Mouse (Mus musculus) brain, embryonic 14.5 days (tissue): ENCODE data around the gene Ppp4c.

ENCODE experiments used
- CTCF ChIP-seq: fragments of 200-500 bp; IDR thresholded peaks from 2 replicates; pipeline ENCODE4 v1.5.1; 2012; ENCODE audit warnings: inconsistent platforms, mild to moderate bottlenecking, moderate library complexity, borderline replicate concordance; ENCODE audit not compliant: insufficient read depth, insufficient read length; ENCODE audit errors: extremely low read depth
- POLR2A ChIP-seq: fragments of 200-500 bp; IDR thresholded peaks from 2 replicates; pipeline ENCODE4 v1.6.1; 2012; ENCODE audit warnings: mild to moderate bottlenecking, inconsistent platforms, borderline replicate concordance; ENCODE audit not compliant: poor library complexity, insufficient read depth, insufficient read length, severe bottlenecking; ENCODE audit errors: extremely low read depth

GRCm38 (mm10) chr7:126739551-126739950, 52.7 kb downstream of the Ppp4c start:
- TF ChIP-seq CTCF (no peak), POLR2A (no peak)
